Mouse (Mus musculus) adrenal gland, postnatal 36 days (tissue): ENCODE measurements around the gene D130043K22Rik. TPM values are rescaled to one million over a fixed set of nuclear protein-coding genes. Genes with fewer than 3 reads are reported as not detected.
"Not testable (repeated sequence)": the region's sequence is repeated elsewhere in the genome, so short reads cannot be mapped to it uniquely, and the experiment has no call there.

Source experiments
- DNase-seq, 2 experiments: peaks; one replicate each; pipeline ENCODE4 v3.0.0; 2021; ENCODE audit warnings: mixed read lengths in 1 of 2
- total RNA-seq, 2 experiments: library from RNA; stranded (reverse); gene quantifications; 2 replicates each; pipeline ENCODE4 v1.2.3; 2021

Gene D130043K22Rik
- total RNA-seq, 2 experiments from 2014 or later = 0.46 to 0.70 TPM

DNA sequence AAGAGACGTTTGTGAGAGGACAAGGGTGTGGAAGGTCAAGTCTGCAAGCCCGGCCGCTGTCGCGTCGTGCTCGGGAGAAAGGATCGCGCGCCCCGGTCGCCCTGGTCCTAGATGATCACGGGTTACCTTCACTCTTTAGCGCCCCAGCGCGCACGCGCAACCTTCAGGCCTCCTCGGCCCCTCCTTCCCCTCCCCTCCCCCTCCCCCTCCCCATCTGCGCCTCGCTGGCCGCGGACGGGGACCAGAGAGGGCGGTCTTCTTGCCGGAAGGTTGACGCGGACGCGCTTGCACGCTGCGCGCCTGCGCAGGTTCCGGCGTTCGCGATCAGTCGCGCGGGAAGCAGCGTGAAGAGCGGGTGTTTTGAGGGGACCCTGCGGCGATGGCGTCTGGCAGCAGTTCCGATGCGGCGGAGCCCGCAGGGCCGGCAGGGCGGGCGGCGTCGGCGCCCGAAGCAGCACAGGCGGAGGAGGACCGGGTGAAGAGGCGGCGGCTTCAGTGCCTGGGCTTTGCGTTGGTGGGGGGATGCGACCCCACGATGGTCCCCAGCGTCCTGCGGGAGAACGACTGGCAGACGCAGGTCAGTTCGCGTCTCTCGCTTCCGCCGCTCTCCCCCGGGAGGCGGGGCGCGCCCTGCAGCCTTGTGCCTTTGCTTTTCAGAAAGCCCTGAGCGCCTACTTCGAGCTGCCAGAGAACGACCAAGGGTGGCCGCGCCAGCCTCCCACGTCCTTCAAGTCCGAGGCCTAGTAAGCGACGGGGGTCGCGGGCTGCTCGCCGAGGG is 13.4 kb upstream of the D130043K22Rik start, which contains the start of the genes Acot13 and Tdp2:
Acot13 (minus strand) TSS at position 188 of the 778 bp plus-strand sequence.
Tdp2 (plus strand) TSS at position 327 of the 778 bp plus-strand sequence.
- peak; percentile 96 to 97 for DNase-seq

GRCm38 (mm10) chr13:24832131-24832810 is 12.7 kb upstream of the D130043K22Rik start:
- no peak for DNase-seq

DNA sequence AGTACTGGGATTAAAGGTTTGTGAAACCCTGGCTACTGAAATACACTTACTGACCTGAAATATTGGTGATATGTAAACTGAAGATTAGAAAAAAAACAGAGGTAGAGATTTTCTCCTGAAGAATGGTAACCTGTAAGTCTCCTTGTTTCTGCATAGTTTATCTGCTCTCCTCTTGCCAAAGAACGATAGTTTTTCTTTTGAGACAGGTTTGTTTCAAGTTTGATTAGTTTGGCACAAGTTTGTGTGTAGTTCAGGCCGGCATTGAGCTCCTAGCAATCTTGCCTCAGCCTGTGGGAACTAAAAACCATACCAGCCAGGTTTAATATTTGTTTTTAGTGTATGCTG is 12.2 kb upstream of the D130043K22Rik start:
- no peak for DNase-seq

- DNase-seq = not testable (repeated sequence)
Measured at GRCm38 (mm10) chr13:24837765-24838164, 7.2 kb upstream of the D130043K22Rik start.

DNA sequence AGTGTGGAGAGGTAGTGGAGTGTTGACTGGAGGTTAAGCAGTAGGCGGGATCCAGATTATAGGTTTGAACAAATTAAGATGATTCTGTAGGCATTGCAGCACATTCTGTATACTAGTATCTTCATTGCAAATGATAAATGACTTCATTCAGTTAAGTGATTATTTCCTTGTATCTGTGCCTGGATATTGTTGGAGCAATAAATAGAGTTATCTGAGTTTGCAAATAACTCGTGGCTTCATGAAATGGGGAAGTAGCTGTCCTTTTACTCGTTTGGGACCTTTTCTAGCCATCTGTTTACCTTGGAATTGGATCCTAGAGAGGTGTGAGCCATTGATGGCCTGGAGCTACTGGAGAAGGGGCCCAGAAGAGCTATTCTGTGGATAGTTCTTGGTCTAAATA is 5.1 kb upstream of the D130043K22Rik start:
- no peak for DNase-seq

DNA sequence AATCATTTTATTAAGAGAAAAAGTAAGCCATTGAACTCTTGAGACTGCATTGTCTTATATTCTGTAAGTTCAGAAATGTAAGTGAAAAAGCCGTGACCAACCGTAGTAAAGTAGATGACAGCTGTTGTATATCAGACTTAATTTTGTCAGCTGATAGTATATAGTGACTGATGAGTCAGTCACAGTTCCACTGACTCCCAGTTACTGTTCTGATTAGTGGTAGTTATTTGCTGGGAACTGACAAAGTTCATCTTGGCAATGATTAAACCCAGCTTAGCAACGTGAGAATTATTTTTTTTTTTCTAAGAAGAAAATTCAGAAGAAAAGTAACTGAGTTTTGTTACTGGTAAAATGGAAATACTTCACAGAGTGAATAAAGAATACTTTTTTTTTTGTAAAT is 3.2 kb upstream of the D130043K22Rik start:
- no peak for DNase-seq

GRCm38 (mm10) chr13:24849318-24849717 is 4.4 kb downstream of the D130043K22Rik start:
- no peak for DNase-seq

DNA sequence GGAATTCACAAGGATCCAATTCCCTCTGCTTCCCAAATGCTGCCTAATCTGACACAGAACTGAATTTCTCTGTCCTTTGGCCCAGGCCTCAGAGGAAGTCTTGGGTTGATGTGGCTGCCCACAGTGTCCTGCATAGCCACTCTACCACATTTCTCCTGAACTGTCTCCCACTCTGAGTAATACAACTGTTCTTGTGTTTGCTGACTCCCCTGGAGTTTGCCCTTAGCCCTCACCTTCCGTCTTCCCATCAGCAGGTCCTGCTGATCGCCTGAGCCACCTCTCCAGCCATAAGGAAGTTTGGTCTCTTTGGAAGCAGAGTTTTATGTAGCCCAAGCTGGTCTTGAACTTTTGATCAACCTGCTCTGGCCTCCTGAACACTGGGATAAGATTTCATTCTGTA is 7.1 kb downstream of the D130043K22Rik start:
- DNase-seq = no peak

GRCm38 (mm10) chr13:24852570-24852969 is 7.6 kb downstream of the D130043K22Rik start:
- DNase-seq = no peak

- no peak for DNase-seq
Measured at GRCm38 (mm10) chr13:24859115-24859514, 14.2 kb downstream of the D130043K22Rik start.

DNA sequence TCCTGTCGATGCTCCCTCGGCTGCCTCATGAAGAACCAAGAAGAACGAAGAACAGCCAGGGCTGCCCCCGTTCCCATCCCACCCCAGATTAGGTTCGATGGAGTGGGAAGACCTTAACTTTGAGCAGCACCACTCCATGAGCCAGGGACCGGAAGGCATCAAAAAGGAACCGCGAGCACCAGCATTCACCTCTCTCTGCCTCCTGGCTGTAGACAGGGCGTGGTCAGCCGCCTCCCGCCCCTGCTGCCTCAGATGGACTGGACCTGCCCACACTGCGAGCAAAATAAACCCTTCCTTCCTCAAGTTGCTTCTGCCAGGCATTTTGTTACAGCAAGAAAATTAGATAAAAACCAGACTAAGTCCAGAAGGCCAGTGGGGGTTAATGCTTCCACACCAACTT is 16.1 kb downstream of the D130043K22Rik start:
- no peak for DNase-seq

- peak in 1 of 2 experiments; percentile 18 for DNase-seq
Measured at GRCm38 (mm10) chr13:24862021-24862420, 17.1 kb downstream of the D130043K22Rik start.

GRCm38 (mm10) chr13:24862520-24862919 is 17.6 kb downstream of the D130043K22Rik start:
- peak; percentile 71 to 76 for DNase-seq

DNA sequence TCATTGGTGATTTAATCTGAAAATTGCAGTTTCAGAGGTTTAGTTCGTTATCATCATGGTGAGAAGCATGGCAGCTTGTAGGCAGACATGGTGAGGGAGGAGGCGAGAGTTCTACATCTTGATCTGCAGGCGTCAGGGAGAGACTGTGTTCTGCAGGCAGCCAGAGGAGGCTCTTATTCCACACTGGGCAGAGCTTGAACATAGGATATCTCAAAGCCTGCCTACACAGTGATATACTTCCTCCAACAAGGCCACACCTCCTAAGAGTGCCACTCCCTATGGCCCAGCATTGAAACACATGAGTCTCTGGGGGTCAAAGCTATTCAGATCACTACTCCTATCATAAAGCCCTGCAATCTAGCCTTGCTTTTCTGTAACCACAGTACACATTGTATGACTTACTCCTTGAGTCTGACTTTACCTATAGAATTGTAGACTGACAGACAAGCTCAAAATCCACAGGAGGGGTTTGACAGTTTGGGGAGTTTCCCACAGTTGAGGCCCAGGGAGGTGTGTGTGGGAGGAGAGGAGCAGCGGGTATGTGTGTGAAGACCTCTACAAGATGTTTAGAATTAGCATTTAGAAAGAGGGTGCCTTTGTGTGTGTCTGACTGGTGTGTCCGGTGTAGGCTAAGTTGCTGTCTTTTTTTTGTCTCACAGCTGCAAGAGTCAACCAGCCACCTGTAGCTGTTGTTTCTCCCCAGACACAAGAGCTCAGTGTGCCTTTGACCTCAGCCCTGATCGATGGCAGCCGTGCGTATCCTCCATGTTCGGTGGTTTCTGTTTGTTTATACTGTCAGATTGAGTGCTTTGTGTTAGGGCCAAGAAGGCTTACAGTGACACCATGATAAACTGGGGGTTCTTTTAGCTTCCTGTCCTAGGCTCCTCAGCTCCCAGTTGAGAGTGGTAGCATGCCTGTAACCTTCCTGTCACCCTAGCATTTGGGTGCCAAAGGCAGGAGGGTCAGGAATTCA is 21.8 kb downstream of the D130043K22Rik start:
- no peak for DNase-seq

DNA sequence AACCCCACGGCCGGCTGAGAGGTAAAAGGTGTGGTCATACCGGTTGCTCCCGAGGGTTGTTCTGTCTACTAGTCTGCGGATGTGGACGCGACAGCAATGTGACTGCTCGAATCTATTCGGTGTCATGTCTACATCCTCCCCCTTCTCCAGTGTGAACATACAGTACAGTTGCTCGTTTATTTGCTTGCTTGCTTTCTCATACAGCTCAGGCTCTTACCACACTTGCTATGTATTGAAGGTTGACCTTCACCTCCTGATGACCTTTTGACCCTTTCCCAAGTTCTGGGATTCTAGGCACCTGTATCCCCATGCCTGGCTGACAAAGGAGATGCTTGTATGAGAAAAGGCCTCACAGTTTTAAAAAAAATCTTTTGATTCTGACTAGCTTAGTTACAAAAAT is 22.9 kb downstream of the D130043K22Rik start:
- DNase-seq = no peak

DNA sequence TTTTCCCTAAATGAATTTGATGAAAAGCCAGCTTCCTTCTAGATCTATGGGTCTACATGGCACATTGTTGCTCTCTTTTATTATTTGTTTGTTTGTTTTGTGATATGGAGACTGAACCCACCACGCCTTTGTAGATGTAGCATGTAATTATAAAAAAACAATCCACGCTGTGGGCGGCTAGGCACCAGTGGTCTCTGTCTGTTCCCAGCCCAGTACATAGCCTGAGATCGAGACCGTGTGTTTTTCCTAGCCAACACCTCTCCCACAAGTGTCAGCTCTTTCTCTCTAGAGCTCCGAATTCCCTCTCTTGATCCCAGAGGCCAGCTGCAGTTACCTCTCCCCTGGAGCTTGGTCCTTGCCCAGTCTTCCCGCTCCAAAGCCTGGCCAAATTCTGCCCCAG is 23.3 kb downstream of the D130043K22Rik start:
- no peak for DNase-seq

- no peak for DNase-seq
Measured at GRCm38 (mm10) chr13:24879359-24880040, 34.6 kb downstream of the D130043K22Rik start.

- DNase-seq = peak in 1 of 2 experiments; percentile 16
Measured at GRCm38 (mm10) chr13:24880208-24880607, 35.3 kb downstream of the D130043K22Rik start.

DNA sequence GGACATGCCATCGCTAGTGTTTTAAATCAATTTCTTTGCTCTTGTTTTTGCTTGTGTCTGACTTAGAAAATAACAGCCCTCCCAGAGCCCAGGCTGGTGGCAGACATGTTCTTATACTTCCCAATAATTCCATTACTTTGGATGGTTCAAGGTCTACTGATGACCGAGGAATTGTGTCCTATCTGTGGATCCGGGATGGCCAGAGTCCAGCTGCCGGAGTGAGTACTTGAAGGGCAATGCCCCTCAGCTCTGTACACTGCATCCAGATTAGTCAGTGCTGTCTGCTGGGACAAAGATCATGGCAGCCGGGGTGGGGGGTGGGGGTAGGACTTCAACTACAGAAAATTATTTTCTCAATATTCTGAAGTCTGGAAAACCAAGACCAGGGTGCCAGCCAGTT is 35.8 kb downstream of the D130043K22Rik start:
- DNase-seq = peak; percentile 11 to 77

- DNase-seq = peak; percentile 17 to 41
Measured at GRCm38 (mm10) chr13:24882411-24882810, 37.5 kb downstream of the D130043K22Rik start.

- DNase-seq = no peak
Measured at GRCm38 (mm10) chr13:24889554-24889953, 44.6 kb downstream of the D130043K22Rik start.

- DNase-seq = no peak
Measured at GRCm38 (mm10) chr13:24892516-24892915, 47.6 kb downstream of the D130043K22Rik start.
